Mouse (Mus musculus): ENCODE results near the gene Krtap11-1. TPM values are rescaled to one million over a fixed set of nuclear protein-coding genes. Genes with fewer than 3 reads are reported as not detected.

Krtap11-1 gene
- polyA plus RNA-seq (2012; rRNA removed): not detected in 2 replicates

DNA sequence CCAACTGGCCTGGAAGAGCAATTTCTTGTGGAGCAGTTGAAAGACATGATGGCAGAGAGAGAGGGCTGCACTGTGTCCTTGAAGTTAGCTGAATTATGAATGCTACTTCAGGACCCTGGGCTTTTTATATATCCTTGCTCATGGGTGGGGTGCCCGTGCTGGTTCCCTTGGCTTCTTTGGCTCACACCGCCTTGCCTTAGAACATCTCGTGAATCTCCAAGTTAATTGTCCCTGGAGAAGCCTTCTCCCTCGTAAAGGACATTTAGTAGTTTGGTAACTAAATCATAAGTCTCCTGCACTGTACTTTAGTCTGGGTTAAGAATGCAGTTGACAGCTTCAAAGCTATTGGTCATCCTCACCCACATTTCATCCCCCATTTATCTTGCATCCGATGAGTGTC, at the start of gene Krtap11-1:
Krtap11-1 (minus strand) TSS at position 101 of the 400 bp plus-strand sequence.
- H3K4me1 ChIP-seq (ENCODE audit: control insufficient read depth, insufficient read depth, low read length): no peaks in the 10 kb centered on the region; the same call in 1 of the 2 replicates
- TF ChIP-seq POLR2A (IDR thresholded peaks at IDR 0.05; ENCODE audit: extremely low read depth, insufficient read depth, low read length) (no peak), CTCF (IDR thresholded peaks at IDR 0.05; ENCODE audit: extremely low read depth, insufficient read depth, low read length) (no peak)

DNA sequence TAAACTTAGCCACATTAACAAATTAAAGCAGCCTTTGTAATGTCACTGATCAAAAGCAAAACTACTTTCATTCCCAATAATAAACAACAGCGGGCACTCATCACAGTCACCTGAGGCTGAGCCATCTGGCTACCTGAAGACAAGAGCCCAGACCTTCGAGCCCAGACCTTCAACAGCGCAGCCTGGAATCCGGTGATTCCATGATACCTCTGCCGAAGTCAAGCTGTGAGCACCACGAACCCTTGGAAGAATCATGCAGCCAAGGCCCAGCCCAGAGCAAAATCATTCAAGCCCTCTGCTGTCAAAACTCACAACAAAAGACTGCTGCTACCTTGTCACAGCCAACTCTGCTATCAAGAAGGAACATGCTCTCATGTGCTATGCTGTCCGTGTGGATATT, 47.2 kb upstream of the Krtap11-1 start:
- Histone ChIP-seq H3K4me3 (ENCODE audit: insufficient read depth, low read length) (no peak overlapping the region), H3K27ac (ENCODE audit: insufficient read depth, low read length) (no peak overlapping the region)

More for the DNA sequence above, at the start of gene Krtap11-1:
- H3K4me3 ChIP-seq (ENCODE audit: insufficient read depth, low read length): no peak within 1 kb of the TSS
- no peak within 1 kb of the TSS for H3K27ac ChIP-seq (ENCODE audit: insufficient read depth, low read length)

DNA sequence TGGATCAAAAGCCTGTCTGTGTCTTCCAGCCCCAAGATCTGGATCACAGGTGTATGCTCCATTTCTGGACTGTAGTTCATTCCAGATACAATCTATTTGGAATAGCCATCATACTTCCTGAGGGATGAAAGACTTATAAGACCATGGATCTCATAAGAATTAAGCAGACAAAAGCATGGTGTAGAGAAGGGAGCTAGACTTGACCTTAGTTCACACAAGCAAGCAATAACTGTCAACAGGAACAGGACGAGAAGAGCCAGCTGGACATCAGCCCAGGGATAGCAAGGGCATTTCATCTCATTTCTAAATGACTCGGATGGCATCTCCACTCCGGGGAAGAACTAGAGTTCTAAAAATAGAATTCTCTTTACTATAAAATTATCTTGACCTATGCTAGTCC, 46.3 kb upstream of the Krtap11-1 start:
- TF ChIP-seq CTCF (IDR thresholded peaks at IDR 0.05; ENCODE audit: extremely low read depth, insufficient read depth, low read length): no peak
- no peak for TF ChIP-seq POLR2A (IDR thresholded peaks at IDR 0.05; ENCODE audit: extremely low read depth, insufficient read depth, low read length)
- Histone ChIP-seq H3K4me1 (ENCODE audit: control insufficient read depth, insufficient read depth, low read length) (no peaks in the 10 kb centered on the region), H3K4me3 (ENCODE audit: insufficient read depth, low read length) (no peak overlapping the region), H3K27ac (ENCODE audit: insufficient read depth, low read length) (no peak overlapping the region)

More for the DNA sequence above, 47.2 kb upstream of the Krtap11-1 start:
- no peaks in the 10 kb centered on the region for H3K4me1 ChIP-seq (ENCODE audit: control insufficient read depth, insufficient read depth, low read length)
- TF ChIP-seq CTCF (IDR thresholded peaks at IDR 0.05; ENCODE audit: extremely low read depth, insufficient read depth, low read length) (no peak), POLR2A (IDR thresholded peaks at IDR 0.05; ENCODE audit: extremely low read depth, insufficient read depth, low read length) (no peak)

DNA sequence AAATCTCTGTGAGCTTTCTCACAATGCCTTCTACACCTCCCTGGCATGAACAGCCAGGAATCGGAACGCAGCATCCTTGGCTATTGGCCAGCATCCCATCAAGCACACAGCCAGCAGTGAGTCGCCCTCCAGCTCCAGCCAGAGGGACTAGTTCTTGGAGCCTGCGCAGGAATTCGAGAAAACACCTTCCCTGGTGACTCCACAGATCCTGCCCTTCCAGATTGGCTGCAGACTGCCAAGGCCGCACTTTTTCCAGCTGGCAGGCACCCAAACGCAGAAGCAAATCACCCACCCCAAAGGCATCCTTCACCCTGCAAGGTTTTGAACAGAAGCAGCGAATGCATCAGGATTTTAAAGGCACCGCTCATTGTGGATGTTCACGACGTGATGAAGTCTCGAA, 42.7 kb upstream of the Krtap11-1 start:
- TF ChIP-seq CTCF (IDR thresholded peaks at IDR 0.05; ENCODE audit: extremely low read depth, insufficient read depth, low read length) (no peak), POLR2A (IDR thresholded peaks at IDR 0.05; ENCODE audit: extremely low read depth, insufficient read depth, low read length) (no peak)
- no peak overlapping the region for H3K4me3 ChIP-seq (ENCODE audit: insufficient read depth, low read length)
- no peaks in the 10 kb centered on the region for H3K4me1 ChIP-seq (ENCODE audit: control insufficient read depth, insufficient read depth, low read length)
- H3K27ac ChIP-seq (ENCODE audit: insufficient read depth, low read length): no peak overlapping the region

DNA sequence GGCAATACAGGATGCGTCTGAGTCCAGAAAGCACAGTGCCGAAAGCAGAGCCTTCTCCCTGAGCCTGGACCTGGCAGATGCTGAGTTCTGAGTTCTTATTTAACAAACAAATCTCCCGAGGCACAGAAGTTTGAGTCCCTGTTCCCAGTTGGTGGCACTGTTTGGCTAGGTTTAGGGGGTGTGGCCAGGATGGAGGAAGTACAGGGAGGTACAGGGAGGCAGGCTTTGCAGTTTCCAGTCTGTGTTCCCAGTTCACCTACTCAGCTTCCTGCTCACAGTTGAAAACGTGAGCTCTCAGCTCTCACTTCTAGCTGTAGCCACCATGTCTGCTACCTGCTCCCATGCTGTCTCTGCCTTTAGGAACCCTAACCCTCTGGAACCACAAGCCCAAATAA, 37.8 kb upstream of the Krtap11-1 start:
- H3K27ac ChIP-seq (ENCODE audit: insufficient read depth, low read length): no peak overlapping the region
- no peak overlapping the region for H3K4me3 ChIP-seq (ENCODE audit: insufficient read depth, low read length)
- no peak for TF ChIP-seq CTCF (IDR thresholded peaks at IDR 0.05; ENCODE audit: extremely low read depth, insufficient read depth, low read length)
- no peak for TF ChIP-seq POLR2A (IDR thresholded peaks at IDR 0.05; ENCODE audit: extremely low read depth, insufficient read depth, low read length)
- H3K4me1 ChIP-seq (ENCODE audit: control insufficient read depth, insufficient read depth, low read length): no peaks in the 10 kb centered on the region

DNA sequence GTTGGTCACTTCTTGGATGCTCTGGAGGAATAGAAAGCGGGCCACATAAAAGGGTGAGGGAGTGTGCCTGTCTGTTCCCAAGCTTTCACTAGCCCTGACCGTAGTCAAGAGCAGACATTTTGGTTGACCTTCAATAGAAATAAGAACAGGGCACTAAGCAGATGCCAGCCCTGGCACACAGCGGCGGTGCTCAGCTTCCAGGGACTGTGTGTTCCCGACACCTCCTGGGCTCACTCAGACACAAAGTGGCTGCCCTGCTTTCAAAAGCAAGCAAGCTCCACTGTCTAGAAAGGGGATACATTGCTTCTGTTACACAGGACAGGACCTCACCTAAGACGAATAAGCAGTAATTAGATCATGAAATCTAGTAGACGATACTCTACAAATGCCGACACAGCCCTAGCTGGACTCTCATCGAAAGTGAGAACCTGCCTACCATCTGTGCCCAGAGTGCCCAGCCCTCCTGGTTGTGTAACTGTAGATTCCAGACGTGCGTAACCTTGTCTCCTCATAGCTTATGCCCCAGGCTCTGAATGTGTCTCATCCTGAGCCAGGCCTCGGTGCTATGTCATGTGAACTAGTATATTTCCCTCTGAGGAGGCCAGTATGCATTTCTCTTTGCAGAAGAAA, 37.3 kb upstream of the Krtap11-1 start:
- no peak for TF ChIP-seq CTCF (IDR thresholded peaks at IDR 0.05; ENCODE audit: extremely low read depth, insufficient read depth, low read length)
- no peak for TF ChIP-seq POLR2A (IDR thresholded peaks at IDR 0.05; ENCODE audit: extremely low read depth, insufficient read depth, low read length)
- Histone ChIP-seq H3K27ac (ENCODE audit: insufficient read depth, low read length) (no peak overlapping the region), H3K4me1 (ENCODE audit: control insufficient read depth, insufficient read depth, low read length) (no peaks in the 10 kb centered on the region), H3K4me3 (ENCODE audit: insufficient read depth, low read length) (no peak overlapping the region)

DNA sequence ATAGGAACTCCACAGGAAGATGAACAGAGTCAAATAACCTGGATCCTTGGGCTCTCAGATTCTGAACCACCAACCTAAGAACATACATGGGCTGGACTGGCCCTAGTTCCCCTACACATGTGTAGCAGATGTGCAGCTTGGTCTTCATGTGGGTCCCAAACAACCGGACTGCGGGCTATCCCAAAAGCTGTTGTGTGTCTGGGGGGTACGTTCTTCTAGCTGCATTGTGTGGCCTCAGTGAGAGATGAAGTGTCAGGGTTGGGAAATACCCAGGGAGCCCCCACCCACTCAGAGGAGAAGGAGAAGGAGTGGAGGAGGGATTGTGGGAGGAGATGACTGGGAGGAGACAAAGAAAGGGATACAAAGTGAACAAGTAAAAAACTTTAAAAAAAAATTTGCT, 36.0 kb upstream of the Krtap11-1 start:
- TF ChIP-seq POLR2A (IDR thresholded peaks at IDR 0.05; ENCODE audit: extremely low read depth, insufficient read depth, low read length) (no peak), CTCF (IDR thresholded peaks at IDR 0.05; ENCODE audit: extremely low read depth, insufficient read depth, low read length) (no peak)
- no peaks in the 10 kb centered on the region for H3K4me1 ChIP-seq (ENCODE audit: control insufficient read depth, insufficient read depth, low read length)
- no peak overlapping the region for H3K27ac ChIP-seq (ENCODE audit: insufficient read depth, low read length)
- H3K4me3 ChIP-seq (ENCODE audit: insufficient read depth, low read length): no peak overlapping the region

DNA sequence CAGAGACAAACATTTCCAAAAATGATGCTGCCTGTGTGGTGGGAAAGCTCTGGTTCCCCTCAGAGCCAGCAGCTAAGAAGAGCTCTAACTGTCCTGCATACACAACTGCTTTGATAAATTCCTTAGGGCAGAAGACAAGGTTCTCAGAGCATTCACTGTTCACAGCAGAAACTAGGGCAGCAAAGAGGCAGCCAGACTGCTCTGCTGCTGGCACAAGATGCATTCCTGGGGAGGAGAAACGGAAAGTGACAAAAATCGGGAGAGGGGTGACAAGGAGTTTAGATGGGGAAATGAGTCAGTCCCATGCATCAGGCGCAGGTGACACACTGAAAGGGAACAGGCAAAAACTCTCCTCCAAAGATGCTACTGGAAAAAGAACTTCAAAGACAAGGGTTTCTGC, 16.2 kb upstream of the Krtap11-1 start:
- H3K4me1 ChIP-seq (ENCODE audit: control insufficient read depth, insufficient read depth, low read length): 0 out of 2 replicates have a peak, but pooled peaks cover 1% of the 10 kb centered on the region
- no peak overlapping the region for H3K4me3 ChIP-seq (ENCODE audit: insufficient read depth, low read length)
- TF ChIP-seq POLR2A (IDR thresholded peaks at IDR 0.05; ENCODE audit: extremely low read depth, insufficient read depth, low read length) (no peak), CTCF (IDR thresholded peaks at IDR 0.05; ENCODE audit: extremely low read depth, insufficient read depth, low read length) (no peak)
- no peak overlapping the region for H3K27ac ChIP-seq (ENCODE audit: insufficient read depth, low read length)

DNA sequence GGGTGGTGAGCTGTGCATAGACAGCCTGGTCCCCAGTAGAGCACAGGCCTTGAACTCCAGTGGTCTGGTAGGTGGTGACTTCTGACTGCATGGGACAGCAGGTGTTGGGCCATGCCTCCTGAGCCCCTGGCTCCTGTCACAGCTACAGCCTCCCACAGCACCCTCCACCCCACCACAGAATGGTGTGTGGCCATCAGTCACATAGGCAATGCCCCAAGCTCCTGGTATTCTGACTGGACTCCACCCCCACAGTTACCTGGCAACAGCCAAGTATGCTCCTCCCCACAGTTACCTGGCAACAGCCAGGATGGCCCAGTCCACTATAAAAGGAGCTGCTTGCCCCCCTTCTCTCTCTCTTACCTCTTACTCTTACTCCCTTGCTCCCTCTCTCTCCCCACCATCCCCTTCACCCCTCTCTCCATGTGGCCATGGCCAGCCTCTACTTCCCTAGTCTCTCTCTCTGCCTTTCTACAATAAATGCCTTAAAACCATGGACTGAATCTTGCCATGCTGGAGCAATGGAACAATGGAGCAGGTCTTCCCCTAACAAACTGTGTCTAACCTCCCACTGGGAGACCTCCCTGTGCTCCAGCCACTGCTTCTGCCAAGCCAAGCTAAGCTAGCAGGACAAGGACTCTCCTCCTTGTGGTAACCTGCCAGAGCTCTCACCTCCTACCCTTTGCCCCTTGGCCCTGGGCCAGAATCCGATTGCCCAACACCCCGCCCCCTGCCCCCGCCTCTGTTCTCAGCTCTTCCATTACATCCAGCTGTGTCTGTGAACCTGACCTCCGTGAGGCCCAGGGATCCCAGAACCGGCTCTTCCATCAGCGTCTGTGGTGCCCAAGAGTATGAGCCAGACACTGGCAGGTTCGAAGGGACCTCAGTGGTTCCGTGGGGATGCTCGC, 14.9 kb upstream of the Krtap11-1 start:
- no peak overlapping the region for H3K27ac ChIP-seq (ENCODE audit: insufficient read depth, low read length)
- H3K4me1 ChIP-seq (ENCODE audit: control insufficient read depth, insufficient read depth, low read length): 0 out of 2 replicates have a peak, but pooled peaks cover 1% of the 10 kb centered on the region
- TF ChIP-seq POLR2A (IDR thresholded peaks at IDR 0.05; ENCODE audit: extremely low read depth, insufficient read depth, low read length): no peak
- TF ChIP-seq CTCF (IDR thresholded peaks at IDR 0.05; ENCODE audit: extremely low read depth, insufficient read depth, low read length): no peak
- H3K4me3 ChIP-seq (ENCODE audit: insufficient read depth, low read length): no peak overlapping the region

All from cortical plate, adult 2 months (tissue).